Mouse (Mus musculus): ENCODE data around the gene Snta1. TPM values are rescaled to one million over a fixed set of nuclear protein-coding genes. Genes with fewer than 3 reads are reported as not detected.

The Snta1 gene
- polyA plus RNA-seq (2014; fragmentation: Nextera tagmentation; extraction: Ambion mirVana), result 23.7 and 26.9 TPM in 2 replicates

GRCm38 (mm10) chr2:154407643-154408445 lies at the start of gene Snta1:
TSS of gene Snta1 (minus strand) at chr2:154408099.
- no peaks in the 10 kb centered on the region for H3K9me3 ChIP-seq (ENCODE audit: control insufficient read depth, low read length)
- peak; percentile 81 for ATAC-seq (ENCODE audit: insufficient number of reproducible peaks, insufficient read depth, low FRiP score, low read depth)
- peak within 1 kb of the TSS; percentile 62 to 81 for H3K4me3 ChIP-seq (ENCODE audit: control insufficient read depth in 1 of 2, insufficient read depth in 1 of 2, low read depth in 1 of 2, low read length in 2 of 2)
- 2% methylated on average over 84 of the region's 84 CpGs for WGBS
- H3K27me3 ChIP-seq (ENCODE audit: control insufficient read depth, insufficient read depth, low read length), result no peaks in the 10 kb centered on the region
- H3K9ac ChIP-seq (ENCODE audit: low read length), result peak within 1 kb of the TSS; percentile 91
- peaks cover 16 to 42% of the 10 kb centered on the region in 2 experiments for H3K4me1 ChIP-seq (ENCODE audit: control insufficient read depth in 2 of 2, insufficient read depth in 2 of 2, low read length in 2 of 2)
- H3K36me3 ChIP-seq (ENCODE audit: control insufficient read depth, insufficient read depth, low read length), result no peaks in the 10 kb centered on the region
- H3K27ac ChIP-seq (replicated peaks in 1 of 2; ENCODE audit: control insufficient read depth in 1 of 2, insufficient read depth in 1 of 2, low read depth in 2 of 2, low read length in 2 of 2), result peak within 1 kb of the TSS; percentile 28 to 88
- H3K4me2 ChIP-seq (ENCODE audit: low read length), result peak within 1 kb of the TSS; percentile 77

GRCm38 (mm10) chr2:154456621-154457020 lies 48.7 kb upstream of the Snta1 start:
- Histone ChIP-seq H3K4me1 (ENCODE audit: control insufficient read depth in 2 of 2, insufficient read depth in 2 of 2, low read length in 2 of 2) (peaks cover 2 to 32% of the 10 kb centered on the region in 2 experiments), H3K9ac (ENCODE audit: low read length) (no peak overlapping the region), H3K9me3 (ENCODE audit: control insufficient read depth, low read length) (no peaks in the 10 kb centered on the region), H3K36me3 (ENCODE audit: control insufficient read depth, insufficient read depth, low read length) (no peaks in the 10 kb centered on the region), H3K4me3 (ENCODE audit: control insufficient read depth in 1 of 2, insufficient read depth in 1 of 2, low read depth in 1 of 2, low read length in 2 of 2) (no peak overlapping the region), H3K27ac (replicated peaks in 1 of 2; ENCODE audit: control insufficient read depth in 1 of 2, insufficient read depth in 1 of 2, low read depth in 2 of 2, low read length in 2 of 2) (no peak overlapping the region), H3K4me2 (ENCODE audit: low read length) (no peak overlapping the region), H3K27me3 (ENCODE audit: control insufficient read depth, insufficient read depth, low read length) (no peaks in the 10 kb centered on the region)
- ATAC-seq (ENCODE audit: insufficient number of reproducible peaks, insufficient read depth, low FRiP score, low read depth), result no peak

DNA sequence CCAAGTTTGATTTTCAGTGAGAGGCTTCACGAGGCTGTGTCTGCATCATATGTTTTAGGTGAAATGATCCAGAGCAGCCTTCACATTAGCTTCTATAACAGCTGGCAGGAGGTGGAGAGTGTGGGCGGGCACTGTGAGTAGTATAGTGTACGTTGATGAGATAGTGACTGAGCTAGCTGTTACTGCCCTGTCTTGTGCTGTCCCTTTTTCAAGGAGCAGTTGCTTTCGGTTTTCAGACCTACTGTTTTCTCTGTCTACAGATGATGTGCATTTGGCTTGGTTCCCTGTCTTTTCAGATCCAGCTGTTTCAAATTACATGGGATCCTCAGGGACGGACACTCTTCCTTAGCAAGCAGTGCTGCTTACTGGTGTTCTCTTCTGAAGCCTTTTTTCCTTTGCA lies 47.9 kb upstream of the Snta1 start:
- WGBS, result 18% methylated on average over 5 of the region's 5 CpGs
- no peaks in the 10 kb centered on the region for H3K9me3 ChIP-seq (ENCODE audit: control insufficient read depth, low read length)
- peak overlapping the region; percentile 21 to 42; a peak in 3 of 4 replicates for H3K27ac ChIP-seq (replicated peaks in 1 of 2; ENCODE audit: control insufficient read depth in 1 of 2, insufficient read depth in 1 of 2, low read depth in 2 of 2, low read length in 2 of 2)
- peak; percentile 57 for ATAC-seq (ENCODE audit: insufficient number of reproducible peaks, insufficient read depth, low FRiP score, low read depth)
- H3K4me1 ChIP-seq (ENCODE audit: control insufficient read depth in 2 of 2, insufficient read depth in 2 of 2, low read length in 2 of 2), result peaks cover 2 to 32% of the 10 kb centered on the region in 2 experiments
- 0 out of 2 replicates have a peak overlapping the region, but pooled peaks have one; percentile 1 for H3K9ac ChIP-seq (ENCODE audit: low read length)
- H3K36me3 ChIP-seq (ENCODE audit: control insufficient read depth, insufficient read depth, low read length), result no peaks in the 10 kb centered on the region
- H3K4me2 ChIP-seq (ENCODE audit: low read length), result peak overlapping the region; percentile 4; the same call in 1 of the 2 replicates
- no peak overlapping the region for H3K4me3 ChIP-seq (ENCODE audit: control insufficient read depth in 1 of 2, insufficient read depth in 1 of 2, low read depth in 1 of 2, low read length in 2 of 2)
- no peaks in the 10 kb centered on the region for H3K27me3 ChIP-seq (ENCODE audit: control insufficient read depth, insufficient read depth, low read length)

DNA sequence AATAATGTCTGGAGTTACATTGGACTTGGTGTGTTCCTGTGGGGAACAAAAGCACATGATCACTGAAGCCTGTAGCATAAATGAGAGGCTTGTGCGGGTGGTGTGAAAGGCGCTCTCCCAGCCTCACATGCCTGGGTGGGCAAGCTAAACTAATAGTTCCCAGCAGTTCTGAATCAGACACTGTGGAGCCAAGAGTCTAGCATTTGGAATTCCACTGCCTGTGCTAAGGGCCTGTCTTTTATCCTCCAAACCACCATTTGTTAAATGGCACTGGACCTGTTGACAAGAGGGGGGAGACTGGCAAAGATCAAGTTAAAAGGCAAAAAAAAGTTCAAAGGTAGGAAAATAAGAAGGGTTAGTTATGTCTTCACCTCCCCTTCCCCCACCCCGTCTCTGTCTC lies 46.7 kb upstream of the Snta1 start:
- Histone ChIP-seq H3K9ac (ENCODE audit: low read length) (no peak overlapping the region), H3K4me1 (ENCODE audit: control insufficient read depth in 2 of 2, insufficient read depth in 2 of 2, low read length in 2 of 2) (peaks cover 0 to 24% of the 10 kb centered on the region in 2 experiments; a peak in 3 of 4 replicates), H3K4me2 (ENCODE audit: low read length) (no peak overlapping the region), H3K27ac (replicated peaks in 1 of 2; ENCODE audit: control insufficient read depth in 1 of 2, insufficient read depth in 1 of 2, low read depth in 2 of 2, low read length in 2 of 2) (0 out of 4 replicates have a peak overlapping the region, but pooled peaks of 1 of the 2 experiments have one; percentile 30), H3K9me3 (ENCODE audit: control insufficient read depth, low read length) (no peaks in the 10 kb centered on the region), H3K4me3 (ENCODE audit: control insufficient read depth in 1 of 2, insufficient read depth in 1 of 2, low read depth in 1 of 2, low read length in 2 of 2) (no peak overlapping the region), H3K36me3 (ENCODE audit: control insufficient read depth, insufficient read depth, low read length) (no peaks in the 10 kb centered on the region), H3K27me3 (ENCODE audit: control insufficient read depth, insufficient read depth, low read length) (no peaks in the 10 kb centered on the region)
- 47% methylated on average over 3 of the region's 3 CpGs for WGBS
- ATAC-seq (ENCODE audit: insufficient number of reproducible peaks, insufficient read depth, low FRiP score, low read depth), result no peak

- ATAC-seq (ENCODE audit: insufficient number of reproducible peaks, insufficient read depth, low FRiP score, low read depth), result no peak
- Histone ChIP-seq H3K4me2 (ENCODE audit: low read length) (no peak overlapping the region), H3K4me3 (ENCODE audit: control insufficient read depth in 1 of 2, insufficient read depth in 1 of 2, low read depth in 1 of 2, low read length in 2 of 2) (no peak overlapping the region), H3K9me3 (ENCODE audit: control insufficient read depth, low read length) (no peaks in the 10 kb centered on the region), H3K27me3 (ENCODE audit: control insufficient read depth, insufficient read depth, low read length) (no peaks in the 10 kb centered on the region), H3K9ac (ENCODE audit: low read length) (no peak overlapping the region), H3K4me1 (ENCODE audit: control insufficient read depth in 2 of 2, insufficient read depth in 2 of 2, low read length in 2 of 2) (peaks cover 0 to 23% of the 10 kb centered on the region in 2 experiments; a peak in 3 of 4 replicates), H3K36me3 (ENCODE audit: control insufficient read depth, insufficient read depth, low read length) (no peaks in the 10 kb centered on the region), H3K27ac (replicated peaks in 1 of 2; ENCODE audit: control insufficient read depth in 1 of 2, insufficient read depth in 1 of 2, low read depth in 2 of 2, low read length in 2 of 2) (peak overlapping the region in 1 of 2 experiments; percentile 4; a peak in 1 of 4 replicates)
- WGBS, result 48% methylated on average over 1 of the region's 1 CpGs
These were observed 46.2 kb upstream of the Snta1 start for GRCm38 (mm10) chr2:154454099-154454498.

GRCm38 (mm10) chr2:154452951-154453350 lies 45.1 kb upstream of the Snta1 start:
- H3K9ac ChIP-seq (ENCODE audit: low read length), result no peak overlapping the region
- no peaks in the 10 kb centered on the region for H3K27me3 ChIP-seq (ENCODE audit: control insufficient read depth, insufficient read depth, low read length)
- H3K9me3 ChIP-seq (ENCODE audit: control insufficient read depth, low read length), result no peaks in the 10 kb centered on the region
- H3K4me2 ChIP-seq (ENCODE audit: low read length), result no peak overlapping the region
- H3K4me3 ChIP-seq (ENCODE audit: control insufficient read depth in 1 of 2, insufficient read depth in 1 of 2, low read depth in 1 of 2, low read length in 2 of 2), result no peak overlapping the region
- H3K27ac ChIP-seq (replicated peaks in 1 of 2; ENCODE audit: control insufficient read depth in 1 of 2, insufficient read depth in 1 of 2, low read depth in 2 of 2, low read length in 2 of 2), result no peak overlapping the region
- WGBS, result 95% methylated on average over 2 of the region's 2 CpGs
- ATAC-seq (ENCODE audit: insufficient number of reproducible peaks, insufficient read depth, low FRiP score, low read depth), result no peak
- peaks cover 0 to 23% of the 10 kb centered on the region in 2 experiments; a peak in 3 of 4 replicates for H3K4me1 ChIP-seq (ENCODE audit: control insufficient read depth in 2 of 2, insufficient read depth in 2 of 2, low read length in 2 of 2)
- peaks cover 2% of the 10 kb centered on the region for H3K36me3 ChIP-seq (ENCODE audit: control insufficient read depth, insufficient read depth, low read length)

- no peaks in the 10 kb centered on the region for H3K4me1 ChIP-seq (ENCODE audit: control insufficient read depth in 2 of 2, insufficient read depth in 2 of 2, low read length in 2 of 2)
- ATAC-seq (ENCODE audit: insufficient number of reproducible peaks, insufficient read depth, low FRiP score, low read depth), result no peak
- H3K27ac ChIP-seq (replicated peaks in 1 of 2; ENCODE audit: control insufficient read depth in 1 of 2, insufficient read depth in 1 of 2, low read depth in 2 of 2, low read length in 2 of 2), result no peak overlapping the region; a peak in 1 of 4 replicates
- H3K27me3 ChIP-seq (ENCODE audit: control insufficient read depth, insufficient read depth, low read length), result no peaks in the 10 kb centered on the region
- H3K36me3 ChIP-seq (ENCODE audit: control insufficient read depth, insufficient read depth, low read length), result peaks cover 6% of the 10 kb centered on the region
- no peak overlapping the region for H3K4me2 ChIP-seq (ENCODE audit: low read length)
- no peaks in the 10 kb centered on the region for H3K9me3 ChIP-seq (ENCODE audit: control insufficient read depth, low read length)
- H3K9ac ChIP-seq (ENCODE audit: low read length), result no peak overlapping the region
- no peak overlapping the region for H3K4me3 ChIP-seq (ENCODE audit: control insufficient read depth in 1 of 2, insufficient read depth in 1 of 2, low read depth in 1 of 2, low read length in 2 of 2)
These were observed 40.7 kb upstream of the Snta1 start for GRCm38 (mm10) chr2:154448633-154449032.

Data from heart, embryonic 14.5 days (tissue).